Mouse (Mus musculus): ENCODE data around the gene Pitpnm2.
"Not testable (repeated sequence)": the region's sequence is repeated elsewhere in the genome, so short reads cannot be mapped to it uniquely, and the experiment has no call there.

The Pitpnm2 gene

GRCm38 (mm10) chr5:124219431-124219830 is 30.1 kb downstream of the Pitpnm2 start:
- no peak for DNase-seq

GRCm38 (mm10) chr5:124218986-124219385 is 30.6 kb downstream of the Pitpnm2 start:
- no peak for DNase-seq

GRCm38 (mm10) chr5:124217566-124218249 is 31.9 kb downstream of the Pitpnm2 start:
- no peak for DNase-seq

- not testable (repeated sequence) for DNase-seq
Measured at GRCm38 (mm10) chr5:124217092-124217491, 32.5 kb downstream of the Pitpnm2 start.

- no peak for DNase-seq
Measured at GRCm38 (mm10) chr5:124216403-124216802, 33.2 kb downstream of the Pitpnm2 start.

- no peak for DNase-seq
Measured at GRCm38 (mm10) chr5:124215647-124216046, 33.9 kb downstream of the Pitpnm2 start.

GRCm38 (mm10) chr5:124214516-124215145 is 34.9 kb downstream of the Pitpnm2 start:
- DNase-seq = no peak

- DNase-seq = peak; percentile 82
Measured at GRCm38 (mm10) chr5:124213588-124214469, 35.7 kb downstream of the Pitpnm2 start.

GRCm38 (mm10) chr5:124211669-124212068 is 37.9 kb downstream of the Pitpnm2 start:
- no peak for DNase-seq

GRCm38 (mm10) chr5:124211234-124211633 is 38.3 kb downstream of the Pitpnm2 start:
- peak; percentile 42 for DNase-seq

- DNase-seq = peak; percentile 51
Measured at GRCm38 (mm10) chr5:124210281-124211016, 39.1 kb downstream of the Pitpnm2 start.

- no peak for DNase-seq
Measured at GRCm38 (mm10) chr5:124209850-124210249, 39.7 kb downstream of the Pitpnm2 start.

- DNase-seq = no peak
Measured at GRCm38 (mm10) chr5:124208030-124208429, 41.5 kb downstream of the Pitpnm2 start.

- DNase-seq = peak; percentile 47
Measured at GRCm38 (mm10) chr5:124206481-124207038, 43.0 kb downstream of the Pitpnm2 start.

GRCm38 (mm10) chr5:124205809-124206380 is 43.7 kb downstream of the Pitpnm2 start:
- DNase-seq = no peak

- no peak for DNase-seq
Measured at GRCm38 (mm10) chr5:124205211-124205610, 44.3 kb downstream of the Pitpnm2 start.

- no peak for DNase-seq
Measured at GRCm38 (mm10) chr5:124204127-124204794, 45.3 kb downstream of the Pitpnm2 start.

GRCm38 (mm10) chr5:124203251-124203650 is 46.3 kb downstream of the Pitpnm2 start:
- DNase-seq = no peak

GRCm38 (mm10) chr5:124202071-124202470 is 47.5 kb downstream of the Pitpnm2 start:
- no peak for DNase-seq

GRCm38 (mm10) chr5:124201564-124201963 is 48.0 kb downstream of the Pitpnm2 start:
- DNase-seq = no peak

GRCm38 (mm10) chr5:124200844-124201243 is 48.7 kb downstream of the Pitpnm2 start:
- DNase-seq = no peak
